Comparison of ENCODE assay signal across 20 mouse cellular contexts in genomic region chr2:55503390-55504176, GRCm38 (mm10).
A peak's percentile ranks its signal among the peaks of the same experiment; 100 is the strongest.
DNase-seq lines count a peak whose midpoint lies in the region; ATAC-seq and TF ChIP-seq lines count a peak whose summit lies in the region.
"Had no signal": no experiment of that assay in that cellular context is flagged by ENCODE, and none has a peak within 500 bp of the region (broad histone marks: within the 10 kb centered on the region; RNA-seq: fewer than 3 reads in every experiment).

No protein-coding gene starts in this region.

- no peaks in the 10 kb centered on the region for H3K27me3 ChIP-seq in forebrain, embryonic 15.5 days
- H3K27me3 ChIP-seq in forebrain, embryonic 11.5 days (ENCODE audit: control insufficient read depth, insufficient read depth, low read length) = no peaks in the 10 kb centered on the region
- no peaks in the 10 kb centered on the region for H3K27me3 ChIP-seq in intestine, embryonic 15.5 days (replicated peaks)
- H3K27me3 ChIP-seq in intestine, postnatal 0 days (replicated peaks; ENCODE audit: control insufficient read depth, insufficient read depth, low read length) = no peaks in the 10 kb centered on the region
- H3K27me3 ChIP-seq in embryonic facial prominence, embryonic 11.5 days (ENCODE audit: control insufficient read depth, insufficient read depth, low read length) = no peaks in the 10 kb centered on the region
- no peaks in the 10 kb centered on the region for H3K27me3 ChIP-seq in stomach, postnatal 0 days (ENCODE audit: control insufficient read depth, insufficient read depth, low read length)
- H3K27me3 ChIP-seq: forebrain, embryonic 12.5 days; hindbrain, embryonic 15.5 days had no signal

- H3K4me1 ChIP-seq in forebrain, embryonic 15.5 days = no peaks in the 10 kb centered on the region
- no peaks in the 10 kb centered on the region for H3K4me1 ChIP-seq in forebrain, embryonic 11.5 days (replicated peaks; ENCODE audit: control insufficient read depth, insufficient read depth, low read length)
- H3K4me1 ChIP-seq in intestine, embryonic 15.5 days (replicated peaks) = no peaks in the 10 kb centered on the region
- no peaks in the 10 kb centered on the region for H3K4me1 ChIP-seq in intestine, postnatal 0 days (replicated peaks; ENCODE audit: control insufficient read depth, insufficient read depth, low read length)
- H3K4me1 ChIP-seq in embryonic facial prominence, embryonic 11.5 days (ENCODE audit: control insufficient read depth, insufficient read depth, low read length) = no peaks in the 10 kb centered on the region
- no peaks in the 10 kb centered on the region for H3K4me1 ChIP-seq in stomach, postnatal 0 days (replicated peaks; ENCODE audit: control insufficient read depth, insufficient read depth)
- H3K4me1 ChIP-seq: forebrain, embryonic 12.5 days; heart, embryonic 10.5 days; hindbrain, embryonic 15.5 days had no signal

- no peaks in the 10 kb centered on the region for H3K9me3 ChIP-seq in forebrain, embryonic 15.5 days
- H3K9me3 ChIP-seq in forebrain, embryonic 11.5 days (ENCODE audit: control insufficient read depth, low read length) = no peaks in the 10 kb centered on the region
- H3K9me3 ChIP-seq in intestine, embryonic 15.5 days = no peaks in the 10 kb centered on the region
- no peaks in the 10 kb centered on the region for H3K9me3 ChIP-seq in intestine, postnatal 0 days (ENCODE audit: control insufficient read depth)
- H3K9me3 ChIP-seq in embryonic facial prominence, embryonic 11.5 days (replicated peaks; ENCODE audit: control insufficient read depth, low read length) = no peaks in the 10 kb centered on the region
- no peaks in the 10 kb centered on the region for H3K9me3 ChIP-seq in stomach, postnatal 0 days (ENCODE audit: control insufficient read depth, low read length)
- H3K9me3 ChIP-seq: forebrain, embryonic 12.5 days; heart, embryonic 10.5 days; hindbrain, embryonic 15.5 days had no signal

- 77% methylated on average over 9 of the region's 9 CpGs for WGBS in forebrain, embryonic 15.5 days
- WGBS in forebrain, embryonic 11.5 days = 79% methylated on average over 9 of the region's 9 CpGs
- 56% methylated on average over 9 of the region's 9 CpGs for WGBS in intestine, embryonic 15.5 days
- 40% methylated on average over 9 of the region's 9 CpGs for WGBS in intestine, postnatal 0 days
- 72% methylated on average over 9 of the region's 9 CpGs for WGBS in embryonic facial prominence, embryonic 11.5 days
- WGBS in stomach, postnatal 0 days = 34% methylated on average over 9 of the region's 9 CpGs

- H3K9ac ChIP-seq in forebrain, embryonic 15.5 days (replicated peaks) = no peak overlapping the region
- no peak overlapping the region for H3K9ac ChIP-seq in forebrain, embryonic 11.5 days (ENCODE audit: low read length)
- H3K9ac ChIP-seq in intestine, embryonic 15.5 days = no peak overlapping the region
- H3K9ac ChIP-seq in intestine, postnatal 0 days (ENCODE audit: low read depth, low read length) = no peak overlapping the region
- no peak overlapping the region for H3K9ac ChIP-seq in embryonic facial prominence, embryonic 11.5 days (replicated peaks; ENCODE audit: low read length)
- H3K9ac ChIP-seq in stomach, postnatal 0 days (ENCODE audit: low read length) = no peak overlapping the region
- H3K9ac ChIP-seq: forebrain, embryonic 12.5 days; hindbrain, embryonic 15.5 days; liver, embryonic 14.5 days had no signal

- H3K4me3 ChIP-seq in forebrain, embryonic 15.5 days = no peak overlapping the region
- H3K4me3 ChIP-seq in forebrain, embryonic 11.5 days (ENCODE audit: low read depth, low read length) = no peak overlapping the region
- no peak overlapping the region for H3K4me3 ChIP-seq in intestine, embryonic 15.5 days (replicated peaks)
- H3K4me3 ChIP-seq in intestine, postnatal 0 days (ENCODE audit: low read depth, low read length) = no peak overlapping the region
- no peak overlapping the region for H3K4me3 ChIP-seq in embryonic facial prominence, embryonic 11.5 days (ENCODE audit: low read depth, low read length)
- no peak overlapping the region for H3K4me3 ChIP-seq in stomach, postnatal 0 days (ENCODE audit: low read depth, low read length)
- H3K4me3 ChIP-seq: forebrain, embryonic 12.5 days; heart, embryonic 10.5 days; hindbrain, embryonic 15.5 days had no signal

- peak; percentile 58 for ATAC-seq in forebrain, embryonic 15.5 days (replicated peaks)
- ATAC-seq in forebrain, embryonic 11.5 days (replicated peaks; ENCODE audit: low FRiP score) = no peak
- ATAC-seq in intestine, embryonic 15.5 days = peak; percentile 63; the same call in 1 of the 2 replicates
- ATAC-seq in intestine, postnatal 0 days = no peak
- no peak for ATAC-seq in embryonic facial prominence, embryonic 11.5 days (replicated peaks; ENCODE audit: insufficient number of reproducible peaks, low FRiP score, low TSS enrichment, low read depth)
- ATAC-seq in stomach, postnatal 0 days (ENCODE audit: low FRiP score, low TSS enrichment) = no peak

- TF ChIP-seq EP300 in stomach, postnatal 0 days (optimal IDR thresholded peaks at IDR 0.05) = no peak

- H3K4me2 ChIP-seq in forebrain, embryonic 15.5 days (replicated peaks) = no peak overlapping the region
- no peak overlapping the region for H3K4me2 ChIP-seq in forebrain, embryonic 11.5 days (ENCODE audit: low read depth, low read length, severe bottlenecking)
- no peak overlapping the region for H3K4me2 ChIP-seq in intestine, embryonic 15.5 days (replicated peaks)
- H3K4me2 ChIP-seq in intestine, postnatal 0 days (replicated peaks; ENCODE audit: low read depth) = no peak overlapping the region
- H3K4me2 ChIP-seq in embryonic facial prominence, embryonic 11.5 days (ENCODE audit: low read depth, low read length) = no peak overlapping the region
- H3K4me2 ChIP-seq in stomach, postnatal 0 days (replicated peaks; ENCODE audit: low read depth) = no peak overlapping the region
- H3K4me2 ChIP-seq: forebrain, embryonic 12.5 days; hindbrain, embryonic 15.5 days had no signal

- DNase-seq in forebrain, embryonic 11.5 days (ENCODE audit: low spot score) = no peak
- peak; percentile 11 for DNase-seq in NIH3T3 (ENCODE audit: low read depth)
- peak; percentile 6 for DNase-seq in embryonic facial prominence, embryonic 11.5 days (ENCODE audit: low spot score)
- DNase-seq in stomach, postnatal 0 days (ENCODE audit: low spot score) = no peak
- DNase-seq in adrenal gland, postnatal 36 days = no peak
- DNase-seq: adrenal gland, adult 2 months; cerebellum, adult 8-10 months; cerebellum, postnatal 36 days; embryo, embryonic 11 days; kidney, adult 9 months; lung, postnatal 4 days; midbrain, embryonic 14.5 days; right cerebral cortex, postnatal 14 days had no signal

- TF ChIP-seq CTCF in intestine, postnatal 0 days (IDR thresholded peaks at IDR 0.05; ENCODE audit: low read depth) = no peak
- no peak for TF ChIP-seq CTCF in stomach, postnatal 0 days (IDR thresholded peaks at IDR 0.05; ENCODE audit: low read depth)

- H3K36me3 ChIP-seq in forebrain, embryonic 15.5 days = no peaks in the 10 kb centered on the region
- H3K36me3 ChIP-seq in forebrain, embryonic 11.5 days (ENCODE audit: control insufficient read depth, insufficient read depth, low read length) = no peaks in the 10 kb centered on the region
- H3K36me3 ChIP-seq in intestine, embryonic 15.5 days = no peaks in the 10 kb centered on the region
- no peaks in the 10 kb centered on the region for H3K36me3 ChIP-seq in intestine, postnatal 0 days (ENCODE audit: control insufficient read depth, insufficient read depth)
- H3K36me3 ChIP-seq in embryonic facial prominence, embryonic 11.5 days (replicated peaks; ENCODE audit: control insufficient read depth, insufficient read depth, low read depth, low read length) = no peaks in the 10 kb centered on the region
- H3K36me3 ChIP-seq in stomach, postnatal 0 days (ENCODE audit: control insufficient read depth, insufficient read depth, low read length) = no peaks in the 10 kb centered on the region
- H3K36me3 ChIP-seq: forebrain, embryonic 12.5 days; heart, embryonic 10.5 days; hindbrain, embryonic 15.5 days had no signal

- no peak overlapping the region for H3K27ac ChIP-seq in forebrain, embryonic 15.5 days (replicated peaks)
- H3K27ac ChIP-seq in forebrain, embryonic 11.5 days (ENCODE audit: low read depth, low read length) = no peak overlapping the region
- no peak overlapping the region for H3K27ac ChIP-seq in intestine, embryonic 15.5 days
- no peak overlapping the region for H3K27ac ChIP-seq in intestine, postnatal 0 days (ENCODE audit: low read depth, low read length)
- H3K27ac ChIP-seq in embryonic facial prominence, embryonic 11.5 days (replicated peaks; ENCODE audit: low read depth, low read length) = no peak overlapping the region
- H3K27ac ChIP-seq in stomach, postnatal 0 days (replicated peaks) = no peak overlapping the region
- H3K27ac ChIP-seq: forebrain, embryonic 12.5 days; heart, embryonic 10.5 days; hindbrain, embryonic 15.5 days; liver, embryonic 14.5 days had no signal

Comparison
In these comparisons a context has a peak if more than half of its experiments do, and no peak if none do; other contexts are left out.
1. ATAC-seq: peak in forebrain, embryonic 15.5 days (single experiment) and intestine, embryonic 15.5 days (single experiment); none in forebrain, embryonic 11.5 days (single experiment), intestine, postnatal 0 days (single experiment), embryonic facial prominence, embryonic 11.5 days (single experiment) and stomach, postnatal 0 days (single experiment).
2. DNase-seq: peak in NIH3T3 (single experiment) and embryonic facial prominence, embryonic 11.5 days (single experiment); none in forebrain, embryonic 11.5 days (single experiment), stomach, postnatal 0 days (single experiment) and adrenal gland, postnatal 36 days (0 of 2).